Mouse (Mus musculus) forebrain, embryonic 11.5 days (tissue): ENCODE data around the gene Mars. TPM values are rescaled to one million over a fixed set of nuclear protein-coding genes. Genes with fewer than 3 reads are reported as not detected.
"Not testable (repeated sequence)": the region's sequence is repeated elsewhere in the genome, so short reads cannot be mapped to it uniquely, and the experiment has no call there.

ENCODE experiments used
- ATAC-seq: fragments of 200-750 bp; cut with Nextera tagmentation; replicated peaks from 2 replicates; pipeline ENCODE4 v1.8.0; 2017; ENCODE audit warnings: moderate TSS enrichment; ENCODE audit not compliant: low FRiP score
- DNase-seq: peaks from one replicate; pipeline ENCODE4 v3.0.0-alpha.2; 2017; ENCODE audit warnings: low spot score
- H3K27ac ChIP-seq: fragments of 300-500 bp; sonication (generic); 2 replicates; pipeline ENCODE4 v1.5.1; 2014; ENCODE audit warnings: low read depth, low read length
- H3K27me3 ChIP-seq: fragments of 300-500 bp; sonication (generic); 2 replicates; pipeline ENCODE4 v1.6.1; 2014; ENCODE audit warnings: mild to moderate bottlenecking, low read length, mixed read lengths; ENCODE audit not compliant: control insufficient read depth, insufficient read depth
- H3K36me3 ChIP-seq: fragments of 300-500 bp; sonication (generic); 2 replicates; pipeline ENCODE4 v1.6.1; 2014; ENCODE audit warnings: mild to moderate bottlenecking, low read length, moderate library complexity, mixed read lengths; ENCODE audit not compliant: control insufficient read depth, insufficient read depth
- H3K4me1 ChIP-seq: fragments of 300-500 bp; sonication (generic); replicated peaks from 2 replicates; pipeline ENCODE4 v1.6.1; 2014; ENCODE audit warnings: low read length, mixed read lengths; ENCODE audit not compliant: control insufficient read depth, insufficient read depth
- H3K4me2 ChIP-seq: fragments of 300-500 bp; sonication (generic); 2 replicates; pipeline ENCODE4 v1.6.1; 2014; ENCODE audit warnings: low read depth, mild to moderate bottlenecking, low read length, moderate library complexity, mixed read lengths; ENCODE audit not compliant: severe bottlenecking
- H3K4me3 ChIP-seq: fragments of 300-500 bp; sonication (generic); 2 replicates; pipeline ENCODE4 v1.5.1; 2014; ENCODE audit warnings: low read depth, low read length
- H3K9ac ChIP-seq: fragments of 300-500 bp; sonication (generic); 2 replicates; pipeline ENCODE4 v1.6.1; 2014; ENCODE audit warnings: low read length
- H3K9me3 ChIP-seq: fragments of 300-500 bp; sonication (generic); 2 replicates; pipeline ENCODE4 v1.6.1; 2016; ENCODE audit warnings: low read length, mixed read lengths; ENCODE audit not compliant: control insufficient read depth
- WGBS: fragments of 180-500 bp; shearing (Covaris S2); extraction: QIAGEN DNeasy Blood & Tissue Kit; methylation state at CpG from one replicate; pipeline ENCODE4 v1.1.7; 2014; 5-methylcytosine and 5-hydroxymethylcytosine counted together
- polyA plus RNA-seq: library from polyadenylated mRNA; unstranded; fragments of >200 nt; fragmentation: Nextera tagmentation; extraction: Ambion mirVana; gene quantifications from 2 replicates; pipeline ENCODE4 v1.2.1, GENCODE M21; 2014

The Mars gene
- polyA plus RNA-seq, 1 experiment from 2014 or later, result 191 TPM

DNA sequence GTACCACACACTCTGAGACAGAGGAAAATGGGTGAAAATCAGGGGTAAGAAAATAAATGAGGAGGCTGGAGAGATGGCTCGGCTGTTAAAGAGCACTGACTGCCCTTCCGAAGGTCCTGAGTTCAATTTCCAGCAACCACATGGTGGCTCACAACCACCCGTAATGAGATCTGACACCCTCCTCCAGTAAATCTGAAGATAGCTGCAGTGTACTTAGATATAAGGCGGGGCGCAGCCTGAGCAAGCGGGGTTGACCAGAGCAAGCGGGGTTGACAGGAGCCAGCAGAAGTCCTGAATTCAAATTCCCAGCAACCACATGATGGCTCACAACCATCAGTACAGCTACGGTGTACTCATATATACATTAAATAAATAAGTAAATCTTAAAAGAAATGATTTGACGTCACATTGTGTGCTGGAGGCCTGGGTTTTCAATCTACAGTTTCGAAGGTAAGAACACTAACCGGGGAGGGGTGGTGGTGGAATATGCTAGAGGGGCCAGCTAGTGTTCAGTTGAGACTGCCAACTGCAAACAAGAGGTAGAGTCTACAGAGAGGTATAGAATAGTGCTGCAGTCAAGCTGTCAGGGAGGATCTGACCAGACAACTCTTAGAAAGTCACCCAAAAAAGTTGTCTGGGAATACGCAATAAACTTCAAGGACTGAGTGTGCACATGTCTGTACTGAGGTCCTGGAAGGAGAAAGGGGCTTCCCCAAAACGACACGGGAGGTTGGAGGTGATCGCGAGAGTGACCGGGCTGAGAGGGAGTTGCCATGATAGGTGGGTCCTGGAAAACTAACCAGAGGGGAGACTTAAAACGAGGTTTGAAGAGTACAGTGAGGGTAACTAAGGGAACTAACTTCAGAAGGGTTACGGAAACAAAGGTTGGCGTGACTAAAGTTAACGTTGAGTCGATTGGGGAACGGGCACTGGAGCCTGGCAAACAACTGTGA, 787 bp downstream of the Mars start:
- H3K9me3 ChIP-seq, result no peaks in the 10 kb centered on the region
- peak overlapping the region; percentile 51 for H3K4me2 ChIP-seq
- 41% methylated on average over 23 of the region's 23 CpGs for WGBS
- peaks cover 4% of the 10 kb centered on the region for H3K4me1 ChIP-seq
- H3K4me3 ChIP-seq, result peak overlapping the region; percentile 79
- H3K9ac ChIP-seq, result peak overlapping the region; percentile 82
- no peak overlapping the region for H3K27ac ChIP-seq
- ATAC-seq, result peak; percentile 43
- no peaks in the 10 kb centered on the region for H3K27me3 ChIP-seq
- H3K36me3 ChIP-seq, result peaks cover 7% of the 10 kb centered on the region; the same call in 1 of the 2 replicates
- no peak for DNase-seq

DNA sequence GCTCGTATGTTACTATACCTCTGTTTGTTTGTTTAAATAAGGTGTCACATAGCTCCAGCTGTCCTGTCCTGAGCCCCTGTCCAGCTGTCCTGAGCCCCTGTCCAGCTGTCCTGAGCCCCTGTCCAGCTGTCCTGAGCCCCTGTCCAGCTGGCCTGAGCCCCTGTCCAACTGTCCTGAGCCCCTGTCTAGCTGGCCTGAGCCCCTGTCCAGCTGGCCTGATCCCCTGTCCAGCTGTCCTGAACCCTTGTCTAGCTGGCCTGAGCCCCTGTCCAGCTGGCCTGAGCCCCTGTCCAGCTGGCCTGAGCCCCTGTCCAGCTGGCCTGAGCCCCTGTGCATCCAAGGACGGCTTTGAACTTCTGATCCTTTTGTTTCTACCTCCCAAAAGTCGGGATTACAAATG, 2.4 kb downstream of the Mars start:
- ATAC-seq, result not testable (repeated sequence)

DNA sequence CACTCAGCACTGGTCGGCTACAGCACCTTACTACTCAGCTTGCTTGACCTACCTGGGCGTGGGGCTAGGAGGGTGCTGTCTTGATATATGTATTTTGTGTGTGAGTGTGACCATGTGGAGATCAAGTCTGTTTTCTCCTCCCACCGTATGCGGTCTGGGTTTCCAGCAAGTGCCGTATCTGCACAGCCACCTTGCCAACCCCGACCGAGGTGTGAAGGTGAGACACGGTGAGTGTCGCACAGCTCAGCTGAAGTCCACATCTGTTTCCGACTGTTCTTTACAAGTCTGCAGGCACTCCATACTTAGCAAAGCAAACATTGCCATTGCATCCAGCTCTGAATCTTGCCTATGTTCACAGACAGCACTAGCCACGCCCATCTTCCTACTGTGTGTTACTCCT, 8.4 kb downstream of the Mars start:
- H3K36me3 ChIP-seq, result peaks cover 35% of the 10 kb centered on the region
- H3K4me2 ChIP-seq, result no peak overlapping the region
- H3K9me3 ChIP-seq, result no peaks in the 10 kb centered on the region
- no peak overlapping the region for H3K27ac ChIP-seq
- no peak overlapping the region for H3K4me3 ChIP-seq
- no peak for DNase-seq
- H3K27me3 ChIP-seq, result no peaks in the 10 kb centered on the region
- no peak for ATAC-seq
- no peaks in the 10 kb centered on the region for H3K4me1 ChIP-seq
- no peak overlapping the region for H3K9ac ChIP-seq
- 93% methylated on average over 11 of the region's 11 CpGs for WGBS

More for the DNA sequence above, 2.4 kb downstream of the Mars start:
- H3K4me3 ChIP-seq, H3K4me1 ChIP-seq, H3K27me3 ChIP-seq, DNase-seq, H3K9me3 ChIP-seq, H3K27ac ChIP-seq, H3K9ac ChIP-seq, H3K4me2 ChIP-seq: not testable (repeated sequence)
- peaks cover 13% of the 10 kb centered on the region for H3K36me3 ChIP-seq
- 80% methylated on average over 3 of the region's 3 CpGs for WGBS

DNA sequence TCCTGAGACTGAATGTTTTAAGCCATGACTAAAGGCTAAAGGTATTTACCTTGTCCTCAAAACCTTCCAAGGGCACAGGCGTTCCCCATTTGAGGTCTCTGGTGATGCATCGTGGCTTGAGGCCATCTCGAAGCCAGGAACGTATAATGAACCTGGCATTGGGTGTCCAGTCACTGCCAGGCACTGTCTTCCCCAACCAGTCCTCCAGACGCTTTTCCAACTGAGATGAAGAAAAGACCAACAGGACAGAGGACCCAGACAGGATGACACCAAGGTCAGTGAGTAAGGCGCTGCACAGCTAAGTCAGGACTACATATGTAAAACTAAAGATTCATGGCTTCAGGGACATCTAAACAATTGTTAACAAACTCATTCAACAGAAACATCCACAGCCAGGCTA, 11.2 kb downstream of the Mars start:
- Histone ChIP-seq H3K27me3 (no peaks in the 10 kb centered on the region), H3K9ac (no peak overlapping the region), H3K36me3 (peaks cover 47% of the 10 kb centered on the region), H3K4me1 (no peaks in the 10 kb centered on the region), H3K27ac (no peak overlapping the region), H3K4me3 (no peak overlapping the region), H3K9me3 (no peaks in the 10 kb centered on the region), H3K4me2 (no peak overlapping the region)
- WGBS, result 93% methylated on average over 6 of the region's 6 CpGs
- DNase-seq (no peak), ATAC-seq (no peak)

DNA sequence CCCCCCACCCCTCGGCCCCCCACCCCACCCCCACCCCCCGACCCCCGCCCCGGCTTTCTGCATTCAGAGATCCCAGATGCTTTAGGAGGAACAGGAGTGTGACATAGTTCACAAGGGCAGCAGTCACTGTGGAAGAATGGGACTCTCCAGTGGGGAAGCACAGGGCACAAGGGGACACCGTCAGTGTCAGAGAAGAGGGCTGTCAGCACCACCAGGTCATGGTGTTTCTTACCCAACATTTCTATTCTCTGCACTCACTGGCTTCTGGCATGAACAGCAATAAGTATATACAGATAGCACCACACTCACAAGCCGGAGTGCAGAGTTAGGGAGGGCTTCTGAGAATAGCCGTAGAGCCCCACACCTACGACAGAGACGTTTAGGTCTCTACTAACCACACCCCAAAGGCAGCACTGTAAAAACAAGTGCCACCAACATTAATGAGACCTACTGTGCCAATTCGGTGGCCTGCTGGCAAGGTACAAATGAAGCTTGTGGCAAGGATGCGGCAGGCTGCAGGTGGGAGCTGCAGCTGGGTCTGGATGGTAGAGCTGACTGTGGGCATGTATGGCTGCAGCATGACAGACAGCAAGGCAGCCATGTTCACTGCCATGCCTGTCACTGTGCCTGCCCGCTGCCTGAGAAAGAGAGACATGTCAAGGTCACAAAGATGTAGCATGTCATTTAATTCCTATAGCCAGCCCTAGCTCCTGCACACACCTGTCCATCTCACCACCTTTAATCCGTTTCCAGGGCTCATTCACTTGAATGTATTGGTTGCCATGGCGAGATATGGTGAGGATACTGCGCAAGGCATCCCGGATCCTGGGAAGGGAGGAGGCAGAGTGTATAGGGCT, 14.3 kb downstream of the Mars start:
- H3K36me3 ChIP-seq, result peaks cover 34% of the 10 kb centered on the region
- no peak overlapping the region for H3K27ac ChIP-seq
- no peak overlapping the region for H3K9ac ChIP-seq
- DNase-seq (no peak), ATAC-seq (no peak)
- H3K4me3 ChIP-seq, result no peak overlapping the region
- H3K9me3 ChIP-seq, result no peaks in the 10 kb centered on the region
- 95% methylated on average over 16 of the region's 16 CpGs for WGBS
- no peak overlapping the region for H3K4me2 ChIP-seq
- 0 out of 2 replicates have a peak, but pooled peaks cover 2% of the 10 kb centered on the region for H3K4me1 ChIP-seq
- H3K27me3 ChIP-seq, result no peaks in the 10 kb centered on the region

DNA sequence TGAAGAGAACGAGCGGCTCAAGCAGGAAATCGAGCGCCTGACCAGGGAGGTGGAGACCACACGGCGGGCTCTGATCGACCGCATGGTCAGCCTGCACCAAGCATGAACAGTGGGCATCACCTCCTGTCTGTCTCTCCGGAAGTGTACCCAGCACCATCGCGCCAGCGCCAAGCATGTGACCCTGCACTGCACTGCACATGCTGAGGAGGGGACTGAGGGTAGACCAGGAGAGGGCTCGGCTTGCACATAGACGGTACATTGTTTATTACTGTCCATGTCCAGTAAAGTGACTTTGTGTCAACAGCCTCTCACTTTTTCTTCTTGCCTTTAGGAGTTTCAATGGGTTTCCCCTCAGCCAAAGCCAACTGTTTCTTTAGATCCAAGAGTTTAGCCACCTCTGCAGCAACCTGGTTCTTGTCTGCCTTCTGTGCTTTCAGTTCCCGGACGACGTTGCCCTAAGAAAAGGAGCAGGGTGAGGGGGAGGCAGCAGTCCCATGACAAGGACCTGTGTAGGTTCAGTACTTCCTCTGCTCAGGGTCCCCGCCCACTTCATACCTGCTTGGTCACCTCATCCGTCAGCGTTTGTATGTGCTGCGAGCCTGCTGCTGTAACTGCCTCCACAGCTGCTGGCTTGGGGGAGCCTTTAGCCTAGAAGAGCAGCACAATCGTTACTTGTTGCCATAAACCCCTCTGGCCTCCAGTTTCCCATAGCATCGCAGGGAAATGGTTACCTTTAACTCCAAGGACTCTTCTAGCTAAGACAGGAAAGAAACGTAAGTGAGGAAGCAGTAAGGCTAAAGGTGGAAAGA, 15.4 kb downstream of the Mars start:
- Histone ChIP-seq H3K36me3 (peaks cover 25% of the 10 kb centered on the region), H3K4me2 (no peak overlapping the region), H3K9me3 (no peaks in the 10 kb centered on the region), H3K4me1 (peaks cover 6% of the 10 kb centered on the region; the same call in 1 of the 2 replicates), H3K27me3 (no peaks in the 10 kb centered on the region), H3K27ac (no peak overlapping the region), H3K9ac (no peak overlapping the region), H3K4me3 (no peak overlapping the region)
- DNase-seq, result no peak
- 92% methylated on average over 24 of the region's 24 CpGs for WGBS
- no peak for ATAC-seq

DNA sequence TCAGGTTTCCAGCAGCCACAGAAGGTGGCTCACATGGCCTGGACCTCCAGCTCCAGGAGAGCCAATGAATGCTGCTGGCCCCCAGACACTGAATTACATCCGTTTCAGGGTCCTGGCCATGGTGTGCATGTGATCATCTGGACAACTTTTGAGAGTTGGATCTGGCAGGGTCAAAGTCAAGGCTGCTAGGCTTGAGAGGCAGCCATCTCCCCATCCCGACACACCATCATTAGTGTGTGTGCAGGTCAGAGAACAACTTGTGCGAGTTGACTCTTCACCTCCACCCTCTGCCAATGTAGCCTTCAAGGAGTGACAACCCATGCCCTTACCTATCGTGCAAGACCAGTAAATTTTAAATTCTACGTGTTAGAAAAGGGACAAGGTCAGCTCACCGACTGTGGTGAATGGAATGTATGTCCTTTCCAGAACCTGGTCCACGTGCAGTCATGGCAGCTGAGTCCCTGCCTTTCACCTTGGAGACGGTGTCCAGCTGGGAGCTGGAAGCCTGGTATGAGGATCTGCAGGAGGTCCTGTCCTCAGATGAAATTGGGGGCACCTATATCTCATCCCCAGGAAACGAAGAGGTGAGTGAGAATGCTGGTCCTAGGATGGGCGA, 16.6 kb downstream of the Mars start:
- no peak for DNase-seq
- no peak overlapping the region for H3K4me3 ChIP-seq
- H3K27me3 ChIP-seq, result no peaks in the 10 kb centered on the region
- no peaks in the 10 kb centered on the region for H3K9me3 ChIP-seq
- no peak overlapping the region for H3K27ac ChIP-seq
- WGBS, result 94% methylated on average over 10 of the region's 10 CpGs
- H3K4me1 ChIP-seq, result peaks cover 6% of the 10 kb centered on the region; the same call in 1 of the 2 replicates
- no peak overlapping the region for H3K4me2 ChIP-seq
- no peak overlapping the region for H3K9ac ChIP-seq
- no peak for ATAC-seq
- peaks cover 25% of the 10 kb centered on the region for H3K36me3 ChIP-seq
